Mouse (Mus musculus) G1E (cell line): ENCODE measurements at regions not wholly inside any gene's neighbourhood (a gene's known extent, or its start where the extent isn't known, plus 50 kb on each side); places are given as distances from the start of the nearest gene placed in this dataset.

Experiments used
- ATAC-seq: 2 replicates; pipeline ENCODE4 v1.8.0; 2016; ENCODE audit warnings: mild to moderate bottlenecking; ENCODE audit not compliant: insufficient number of reproducible peaks, poor library complexity, low FRiP score, severe bottlenecking; ENCODE audit errors: extremely low read depth
- DNase-seq: peaks from one replicate; pipeline ENCODE4 v3.0.0; 2012; ENCODE audit warnings: low spot score
- H3K27me3 ChIP-seq: 2 replicates; pipeline ENCODE4 v1.6.1; 2012; ENCODE audit warnings: mild to moderate bottlenecking, low read length, inconsistent platforms; ENCODE audit not compliant: insufficient read depth
- H3K36me3 ChIP-seq: replicated peaks from 2 replicates; pipeline ENCODE3; 2012; ENCODE audit warnings: mild to moderate bottlenecking, inconsistent platforms
- H3K4me1 ChIP-seq: 2 replicates; pipeline ENCODE4 v1.6.1; 2012; ENCODE audit warnings: low read depth, low read length, inconsistent platforms, mixed read lengths; ENCODE audit not compliant: insufficient read depth
- H3K4me3 ChIP-seq: 2 replicates; pipeline ENCODE4 v1.5.1; 2012; ENCODE audit warnings: low read depth, mild to moderate bottlenecking, inconsistent platforms, low read length, moderate library complexity, mixed read lengths
- H3K9me3 ChIP-seq: replicated peaks from 2 replicates; pipeline ENCODE4 v1.6.1; 2012; ENCODE audit warnings: inconsistent platforms
- CTCF ChIP-seq: IDR thresholded peaks from 2 replicates; pipeline ENCODE4 v1.5.1; 2012; ENCODE audit warnings: low read depth, low read length, inconsistent platforms, mixed read lengths
- GATA1 ChIP-seq: IDR thresholded peaks from 2 replicates; pipeline ENCODE4 v1.6.1; 2012; ENCODE audit warnings: borderline replicate concordance, low read length, inconsistent platforms, mixed read lengths
- GATA2 ChIP-seq: IDR thresholded peaks from 2 replicates; pipeline ENCODE4 v1.6.1; 2012; ENCODE audit warnings: low read depth, low read length, inconsistent platforms, borderline replicate concordance
- POLR2AphosphoS5 ChIP-seq: IDR thresholded peaks from 2 replicates; pipeline ENCODE4 v1.6.1; 2012; ENCODE audit warnings: low read depth, low read length, inconsistent platforms; ENCODE audit not compliant: insufficient replicate concordance
- TAL1 ChIP-seq: conservative IDR thresholded peaks from 2 replicates; pipeline ENCODE4 v1.6.1; 2012; ENCODE audit warnings: low read depth, low read length, inconsistent platforms, mixed read lengths

GRCm38 (mm10) chr15:6218087-6218486 is 81.5 kb upstream of the Dab2 start:
- ATAC-seq (no peak), DNase-seq (no peak)

DNA sequence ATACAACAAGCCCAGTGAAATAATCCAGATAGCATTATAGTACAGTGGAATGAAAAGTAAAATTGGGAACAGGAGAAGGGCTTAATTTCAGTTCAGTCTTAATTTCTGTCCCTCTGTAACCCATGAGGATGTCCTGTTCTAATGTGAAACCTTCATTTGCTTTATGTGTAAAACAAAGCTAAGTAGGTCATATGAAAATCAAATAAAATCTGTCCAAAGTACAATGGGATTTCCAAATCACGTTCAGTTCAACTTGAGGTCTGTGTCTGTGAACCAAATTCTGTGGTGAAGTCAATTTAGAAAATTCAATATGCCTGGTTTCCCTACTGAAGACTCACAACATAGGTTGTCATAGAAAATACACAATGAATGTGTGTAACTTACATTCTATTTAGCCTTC is 74.4 kb upstream of the Dab2 start:
- H3K9me3 ChIP-seq: no peaks in the 10 kb centered on the region
- no peak for TF ChIP-seq GATA1
- no peak for TF ChIP-seq TAL1
- no peak for TF ChIP-seq POLR2AphosphoS5
- no peak for TF ChIP-seq CTCF
- TF ChIP-seq GATA2: no peak
- no peaks in the 10 kb centered on the region for H3K36me3 ChIP-seq
- no peaks in the 10 kb centered on the region for H3K27me3 ChIP-seq
- H3K4me1 ChIP-seq: peaks cover 9% of the 10 kb centered on the region
- H3K4me3 ChIP-seq: no peak overlapping the region
- ATAC-seq (no peak), DNase-seq (no peak)

More at GRCm38 (mm10) chr15:6218087-6218486, 81.5 kb upstream of the Dab2 start:
- Histone ChIP-seq H3K4me3 (no peak overlapping the region), H3K36me3 (no peaks in the 10 kb centered on the region), H3K27me3 (no peaks in the 10 kb centered on the region), H3K9me3 (no peaks in the 10 kb centered on the region), H3K4me1 (no peaks in the 10 kb centered on the region)
- TF ChIP-seq TAL1: no peak

- Histone ChIP-seq H3K27me3 (no peaks in the 10 kb centered on the region), H3K4me1 (peaks cover 41% of the 10 kb centered on the region), H3K9me3 (no peaks in the 10 kb centered on the region), H3K36me3 (no peaks in the 10 kb centered on the region), H3K4me3 (peak overlapping the region; percentile 48; the same call in 1 of the 2 replicates)
- ATAC-seq: peak; percentile 91
- TF ChIP-seq GATA2: no peak
- TF ChIP-seq GATA1: no peak
- TF ChIP-seq TAL1: peak; percentile 88
- peak; percentile 48 for DNase-seq
Measured at GRCm38 (mm10) chr15:6230618-6231017, 69.0 kb upstream of the Dab2 start.

GRCm38 (mm10) chr15:6231308-6232103 is 68.1 kb upstream of the Dab2 start:
- H3K4me1 ChIP-seq: peaks cover 41% of the 10 kb centered on the region
- peak; percentile 51 for ATAC-seq
- no peaks in the 10 kb centered on the region for H3K27me3 ChIP-seq
- TF ChIP-seq TAL1 (no peak), POLR2AphosphoS5 (no peak)
- H3K4me3 ChIP-seq: peak overlapping the region; percentile 43; the same call in 1 of the 2 replicates
- peak; percentile 25 for DNase-seq
- no peaks in the 10 kb centered on the region for H3K9me3 ChIP-seq
- H3K36me3 ChIP-seq: no peaks in the 10 kb centered on the region

DNA sequence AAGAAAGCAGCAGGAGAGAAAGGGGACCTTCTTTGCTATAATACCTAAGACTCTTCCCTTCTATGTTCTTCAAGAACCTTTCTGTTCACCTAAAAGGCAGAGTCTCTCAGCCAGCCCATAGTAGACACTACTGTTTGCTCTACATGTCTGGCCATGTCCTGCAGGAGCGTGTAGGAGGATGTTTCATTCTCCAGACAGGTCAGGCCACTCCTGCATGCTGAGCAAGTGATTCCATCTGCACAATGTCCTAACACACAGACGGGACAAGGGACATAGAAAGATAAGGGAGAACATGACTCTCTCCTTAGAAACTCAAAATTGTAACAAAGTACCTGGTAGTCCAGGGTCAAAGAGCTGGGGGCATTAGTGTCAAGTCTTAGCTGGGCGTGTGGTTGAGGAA is 66.0 kb upstream of the Dab2 start:
- Histone ChIP-seq H3K9me3 (no peaks in the 10 kb centered on the region), H3K36me3 (no peaks in the 10 kb centered on the region), H3K4me3 (no peak overlapping the region), H3K4me1 (peaks cover 51% of the 10 kb centered on the region), H3K27me3 (no peaks in the 10 kb centered on the region)
- ATAC-seq: no peak
- DNase-seq: no peak
- TF ChIP-seq GATA2 (no peak), GATA1 (no peak)

- H3K27me3 ChIP-seq: no peaks in the 10 kb centered on the region
- DNase-seq: no peak
- peaks cover 30% of the 10 kb centered on the region for H3K4me1 ChIP-seq
- ATAC-seq: no peak
- no peak for TF ChIP-seq GATA1
- no peak for TF ChIP-seq POLR2AphosphoS5
- TF ChIP-seq CTCF: no peak
- no peak for TF ChIP-seq TAL1
- TF ChIP-seq GATA2: no peak
- H3K9me3 ChIP-seq: no peaks in the 10 kb centered on the region
- H3K36me3 ChIP-seq: no peaks in the 10 kb centered on the region
- no peak overlapping the region for H3K4me3 ChIP-seq
Measured at GRCm38 (mm10) chr15:6236583-6236982, 63.0 kb upstream of the Dab2 start.

DNA sequence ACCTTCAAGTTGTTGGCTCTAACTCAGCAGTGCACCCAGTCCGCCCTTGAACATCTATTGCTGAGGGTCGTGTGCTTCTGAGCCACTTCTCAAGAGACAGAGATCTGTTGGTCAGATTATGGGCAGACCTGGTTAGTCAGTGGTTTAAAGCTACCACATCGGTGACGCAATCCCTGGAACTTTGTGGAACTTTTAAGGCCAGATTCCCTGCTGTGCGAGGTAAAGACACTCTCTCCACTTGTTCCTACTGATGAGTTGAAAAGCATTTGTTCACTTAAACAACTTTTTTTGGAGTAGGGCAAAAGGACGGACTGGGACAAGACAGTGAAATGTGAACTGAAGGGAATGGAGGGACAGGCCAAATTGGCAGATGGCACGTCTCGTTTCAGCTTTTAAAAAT is 61.9 kb upstream of the Dab2 start:
- H3K27me3 ChIP-seq: no peaks in the 10 kb centered on the region
- TF ChIP-seq GATA1 (no peak), CTCF (no peak), POLR2AphosphoS5 (no peak), TAL1 (no peak), GATA2 (no peak)
- no peak for DNase-seq
- H3K36me3 ChIP-seq: no peaks in the 10 kb centered on the region
- peaks cover 22% of the 10 kb centered on the region for H3K4me1 ChIP-seq
- no peak overlapping the region for H3K4me3 ChIP-seq
- ATAC-seq: no peak
- H3K9me3 ChIP-seq: no peaks in the 10 kb centered on the region
